Mouse (Mus musculus): ENCODE results near the gene Eya2. TPM values are rescaled to one million over a fixed set of nuclear protein-coding genes. Genes with fewer than 3 reads are reported as not detected.

Gene Eya2
- polyA plus RNA-seq, 1 experiment: 4.3 TPM

- Histone ChIP-seq H3K4me1 (ENCODE audit: control insufficient read depth, insufficient read depth, low read length) (no peaks in the 10 kb centered on the region), H3K27ac (ENCODE audit: insufficient read depth, low read length) (no peak overlapping the region), H3K4me3 (ENCODE audit: insufficient read depth, low read length) (no peak overlapping the region)
- TF ChIP-seq CTCF (IDR thresholded peaks at IDR 0.05; ENCODE audit: borderline replicate concordance, insufficient read depth, low read length) (no peak), POLR2A (IDR thresholded peaks at IDR 0.05; ENCODE audit: low read depth, low read length) (no peak)
Measured at GRCm38 (mm10) chr2:165808179-165808975, 213.5 kb downstream of the Eya2 start.

- TF ChIP-seq CTCF (IDR thresholded peaks at IDR 0.05; ENCODE audit: borderline replicate concordance, insufficient read depth, low read length): no peak
- TF ChIP-seq POLR2A (IDR thresholded peaks at IDR 0.05; ENCODE audit: low read depth, low read length): no peak
- H3K27ac ChIP-seq (ENCODE audit: insufficient read depth, low read length): no peak overlapping the region
- no peaks in the 10 kb centered on the region for H3K4me1 ChIP-seq (ENCODE audit: control insufficient read depth, insufficient read depth, low read length)
Measured at GRCm38 (mm10) chr2:165809091-165809490, 214.3 kb downstream of the Eya2 start.

GRCm38 (mm10) chr2:165809901-165810477 lies 215.2 kb downstream of the Eya2 start:
- Histone ChIP-seq H3K27ac (ENCODE audit: insufficient read depth, low read length) (no peak overlapping the region), H3K4me1 (ENCODE audit: control insufficient read depth, insufficient read depth, low read length) (no peaks in the 10 kb centered on the region), H3K4me3 (ENCODE audit: insufficient read depth, low read length) (no peak overlapping the region)
- TF ChIP-seq CTCF (IDR thresholded peaks at IDR 0.05; ENCODE audit: borderline replicate concordance, insufficient read depth, low read length): no peak
- TF ChIP-seq POLR2A (IDR thresholded peaks at IDR 0.05; ENCODE audit: low read depth, low read length): no peak

More at GRCm38 (mm10) chr2:165809091-165809490, 214.3 kb downstream of the Eya2 start:
- no peak overlapping the region for H3K4me3 ChIP-seq (ENCODE audit: insufficient read depth, low read length)

- TF ChIP-seq POLR2A (IDR thresholded peaks at IDR 0.05; ENCODE audit: low read depth, low read length) (no peak), CTCF (IDR thresholded peaks at IDR 0.05; ENCODE audit: borderline replicate concordance, insufficient read depth, low read length) (peak; percentile 67; the same call in 1 of the 2 replicates)
- Histone ChIP-seq H3K4me1 (ENCODE audit: control insufficient read depth, insufficient read depth, low read length) (no peaks in the 10 kb centered on the region), H3K4me3 (ENCODE audit: insufficient read depth, low read length) (no peak overlapping the region), H3K27ac (ENCODE audit: insufficient read depth, low read length) (no peak overlapping the region)
Measured at GRCm38 (mm10) chr2:165811536-165811935, 216.7 kb downstream of the Eya2 start.

GRCm38 (mm10) chr2:165812889-165813288 lies 218.1 kb downstream of the Eya2 start:
- Histone ChIP-seq H3K4me1 (ENCODE audit: control insufficient read depth, insufficient read depth, low read length) (no peaks in the 10 kb centered on the region), H3K27ac (ENCODE audit: insufficient read depth, low read length) (no peak overlapping the region), H3K4me3 (ENCODE audit: insufficient read depth, low read length) (no peak overlapping the region)
- TF ChIP-seq POLR2A (IDR thresholded peaks at IDR 0.05; ENCODE audit: low read depth, low read length) (no peak), CTCF (IDR thresholded peaks at IDR 0.05; ENCODE audit: borderline replicate concordance, insufficient read depth, low read length) (no peak)

GRCm38 (mm10) chr2:165815103-165815880 lies 220.5 kb downstream of the Eya2 start:
- no peaks in the 10 kb centered on the region for H3K4me1 ChIP-seq (ENCODE audit: control insufficient read depth, insufficient read depth, low read length)
- H3K27ac ChIP-seq (ENCODE audit: insufficient read depth, low read length): no peak overlapping the region
- H3K4me3 ChIP-seq (ENCODE audit: insufficient read depth, low read length): no peak overlapping the region
- no peak for TF ChIP-seq POLR2A (IDR thresholded peaks at IDR 0.05; ENCODE audit: low read depth, low read length)
- no peak for TF ChIP-seq CTCF (IDR thresholded peaks at IDR 0.05; ENCODE audit: borderline replicate concordance, insufficient read depth, low read length)

GRCm38 (mm10) chr2:165817437-165817836 lies 222.6 kb downstream of the Eya2 start:
- TF ChIP-seq CTCF (IDR thresholded peaks at IDR 0.05; ENCODE audit: borderline replicate concordance, insufficient read depth, low read length) (no peak), POLR2A (IDR thresholded peaks at IDR 0.05; ENCODE audit: low read depth, low read length) (no peak)
- H3K4me1 ChIP-seq (ENCODE audit: control insufficient read depth, insufficient read depth, low read length): no peaks in the 10 kb centered on the region
- H3K27ac ChIP-seq (ENCODE audit: insufficient read depth, low read length): no peak overlapping the region
- no peak overlapping the region for H3K4me3 ChIP-seq (ENCODE audit: insufficient read depth, low read length)

GRCm38 (mm10) chr2:165818570-165818969 lies 223.7 kb downstream of the Eya2 start:
- Histone ChIP-seq H3K4me3 (ENCODE audit: insufficient read depth, low read length) (no peak overlapping the region), H3K4me1 (ENCODE audit: control insufficient read depth, insufficient read depth, low read length) (no peaks in the 10 kb centered on the region), H3K27ac (ENCODE audit: insufficient read depth, low read length) (no peak overlapping the region)
- TF ChIP-seq CTCF (IDR thresholded peaks at IDR 0.05; ENCODE audit: borderline replicate concordance, insufficient read depth, low read length) (no peak), POLR2A (IDR thresholded peaks at IDR 0.05; ENCODE audit: low read depth, low read length) (no peak)

- Histone ChIP-seq H3K4me3 (ENCODE audit: insufficient read depth, low read length) (no peak overlapping the region), H3K27ac (ENCODE audit: insufficient read depth, low read length) (no peak overlapping the region; the same call in 1 of the 2 replicates), H3K4me1 (ENCODE audit: control insufficient read depth, insufficient read depth, low read length) (no peaks in the 10 kb centered on the region)
- no peak for TF ChIP-seq POLR2A (IDR thresholded peaks at IDR 0.05; ENCODE audit: low read depth, low read length)
- TF ChIP-seq CTCF (IDR thresholded peaks at IDR 0.05; ENCODE audit: borderline replicate concordance, insufficient read depth, low read length): peak; percentile 51; the same call in 1 of the 2 replicates
Measured at GRCm38 (mm10) chr2:165818985-165819948, 224.4 kb downstream of the Eya2 start.
